Mouse (Mus musculus) liver, embryonic 15.5 days (tissue): ENCODE measurements around the gene Hspa5. TPM values are rescaled to one million over a fixed set of nuclear protein-coding genes. Genes with fewer than 3 reads are reported as not detected.
A peak's percentile ranks its signal among the peaks of the same experiment; 100 is the strongest.

Source experiments
- ATAC-seq: fragments of 200-750 bp; cut with Nextera tagmentation; 2 replicates; pipeline ENCODE4 v1.8.0; 2017; ENCODE audit warnings: moderate number of reproducible peaks, mild to moderate bottlenecking, moderate library complexity; ENCODE audit not compliant: insufficient read depth
- H3K27ac ChIP-seq: fragments of 300-500 bp; sonication (generic); replicated peaks from 2 replicates; pipeline ENCODE4 v1.5.1; 2015; ENCODE audit warnings: mild to moderate bottlenecking, inconsistent platforms
- H3K27me3 ChIP-seq: fragments of 300-500 bp; sonication (generic); 2 replicates; pipeline ENCODE4 v1.6.1; 2015; ENCODE audit warnings: mild to moderate bottlenecking, inconsistent platforms
- H3K36me3 ChIP-seq: fragments of 300-500 bp; sonication (generic); replicated peaks from 2 replicates; pipeline ENCODE4 v1.6.1; 2015; ENCODE audit warnings: moderate library complexity, mild to moderate bottlenecking, inconsistent platforms
- H3K4me1 ChIP-seq: fragments of 300-500 bp; sonication (generic); replicated peaks from 2 replicates; pipeline ENCODE4 v1.6.1; 2015; ENCODE audit warnings: inconsistent platforms
- H3K4me2 ChIP-seq: fragments of 300-500 bp; sonication (generic); 2 replicates; pipeline ENCODE4 v1.6.1; 2015; ENCODE audit warnings: moderate library complexity, mild to moderate bottlenecking, inconsistent platforms
- H3K4me3 ChIP-seq: fragments of 300-500 bp; sonication (generic); replicated peaks from 2 replicates; pipeline ENCODE4 v1.5.1; 2015; ENCODE audit warnings: mild to moderate bottlenecking, inconsistent platforms
- H3K9ac ChIP-seq: fragments of 300-500 bp; sonication (generic); 2 replicates; pipeline ENCODE4 v1.6.1; 2015; ENCODE audit warnings: moderate library complexity, mild to moderate bottlenecking, inconsistent platforms
- H3K9me3 ChIP-seq: fragments of 300-500 bp; sonication (generic); replicated peaks from 2 replicates; pipeline ENCODE4 v1.6.1; 2016; ENCODE audit warnings: inconsistent platforms
- WGBS: fragments of 180-500 bp; shearing (Covaris S2); methylation state at CpG from one replicate; pipeline ENCODE4 v1.1.7; 2015; ENCODE audit warnings: mixed read lengths; ENCODE audit not compliant: insufficient replicate concordance; 5-methylcytosine and 5-hydroxymethylcytosine counted together
- polyA plus RNA-seq: library from polyadenylated mRNA; unstranded; fragments of >200 nt; fragmentation: Nextera tagmentation; extraction: Ambion mirVana; gene quantifications from 2 replicates; pipeline ENCODE4 v1.2.1, GENCODE M21; 2015

Gene Hspa5
- polyA plus RNA-seq, result 509 TPM in 2 replicates

DNA sequence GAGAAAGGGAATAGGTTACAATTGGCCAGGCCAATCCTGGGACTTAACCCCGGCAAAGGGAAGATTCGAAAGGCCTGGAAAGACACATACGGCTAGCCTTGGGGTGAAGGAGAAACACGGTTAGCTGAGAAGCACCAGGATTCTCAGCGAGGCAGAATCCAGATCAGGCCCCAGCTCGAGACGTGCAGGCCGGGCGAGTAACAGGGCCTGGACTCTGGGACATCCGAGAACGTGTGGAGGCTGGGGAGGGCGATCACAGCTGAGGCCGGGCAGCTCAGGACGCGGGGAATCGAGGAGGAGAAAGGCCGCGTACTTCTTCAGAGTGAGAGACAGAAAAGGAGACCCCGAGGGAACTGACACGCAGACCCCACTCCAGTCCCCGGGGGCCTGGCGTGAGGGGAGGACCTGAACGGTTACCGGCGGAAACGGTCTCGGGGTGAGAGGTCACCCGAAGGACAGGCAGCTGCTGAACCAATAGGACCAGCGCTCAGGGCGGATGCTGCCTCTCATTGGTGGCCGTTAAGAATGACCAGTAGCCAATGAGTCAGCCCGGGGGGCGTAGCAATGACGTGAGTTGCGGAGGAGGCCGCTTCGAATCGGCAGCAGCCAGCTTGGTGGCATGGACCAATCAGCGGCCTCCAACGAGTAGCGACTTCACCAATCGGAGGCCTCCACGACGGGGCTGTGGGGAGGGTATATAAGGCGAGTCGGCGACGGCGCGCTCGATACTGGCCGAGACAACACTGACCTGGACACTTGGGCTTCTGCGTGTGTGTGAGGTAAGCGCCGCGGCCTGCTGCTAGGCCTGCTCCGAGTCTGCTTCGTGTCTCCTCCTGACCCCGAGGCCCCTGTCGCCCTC is at the start of gene Hspa5:
Hspa5 (plus strand) TSS at position 603 of the 859 bp plus-strand sequence.
- ATAC-seq, result peak; percentile 97
- Histone ChIP-seq H3K36me3 (peaks cover 40% of the 10 kb centered on the region), H3K27ac (peak within 1 kb of the TSS; percentile 94), H3K4me2 (peak within 1 kb of the TSS; percentile 77), H3K27me3 (no peaks in the 10 kb centered on the region), H3K9me3 (no peaks in the 10 kb centered on the region), H3K9ac (peak within 1 kb of the TSS; percentile 93), H3K4me1 (peaks cover 45% of the 10 kb centered on the region), H3K4me3 (peak within 1 kb of the TSS; percentile 90)
- WGBS, result under 1% methylated on average over 60 of the region's 60 CpGs

DNA sequence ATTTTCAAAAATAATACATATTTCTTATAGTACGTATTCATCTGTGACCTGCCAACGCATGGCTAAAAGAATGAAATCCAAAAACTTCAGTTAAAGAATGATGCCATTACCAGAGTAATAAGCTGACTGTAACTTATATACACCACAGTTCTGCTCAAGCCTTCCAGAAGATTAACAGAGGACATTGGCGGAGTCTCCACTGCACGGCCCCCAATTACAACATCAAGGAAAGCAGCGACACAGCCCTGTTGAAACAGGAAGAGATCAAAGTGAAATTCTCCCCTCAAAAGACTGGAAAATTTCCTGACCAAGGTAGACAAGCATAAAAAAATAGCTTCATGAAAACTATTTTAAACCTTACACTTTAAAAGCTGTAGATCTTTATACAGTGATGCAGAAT is 46.5 kb upstream of the Hspa5 start:
- H3K4me3 ChIP-seq, result no peak overlapping the region
- no peak for ATAC-seq
- 87% methylated on average over 5 of the region's 5 CpGs for WGBS

DNA sequence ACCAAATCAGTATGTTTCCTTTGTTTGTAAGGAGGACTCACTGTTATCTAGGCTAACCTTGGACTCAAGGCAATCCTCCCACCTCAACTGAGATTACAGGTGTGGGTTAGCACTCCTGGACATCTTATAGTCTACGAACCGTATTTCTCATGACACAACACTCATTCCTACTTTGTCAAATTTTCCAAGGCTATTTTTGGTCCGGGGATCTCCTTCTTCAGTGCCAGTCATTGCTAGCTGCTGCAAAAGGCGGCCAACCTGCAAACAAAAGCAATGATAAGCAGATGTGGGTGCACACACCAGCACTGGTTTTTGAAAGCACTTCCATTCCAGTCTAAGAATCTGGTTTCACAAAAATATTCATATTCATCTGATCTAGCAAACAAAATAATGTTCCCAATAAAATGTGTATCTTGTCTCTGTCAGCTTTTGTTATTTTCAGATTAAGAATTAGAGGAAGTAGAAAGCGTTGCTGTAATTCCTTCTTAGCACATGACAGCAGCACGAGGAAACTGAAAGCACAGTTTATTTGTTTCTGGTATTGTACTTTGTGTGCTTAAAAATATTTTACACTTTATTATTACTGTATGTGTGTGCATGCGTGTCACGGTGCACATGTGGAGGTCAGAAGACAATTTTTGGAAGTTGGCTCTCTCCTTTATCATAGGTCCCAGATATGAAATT is 44.6 kb upstream of the Hspa5 start:
- no peak overlapping the region for H3K4me3 ChIP-seq

More for the DNA sequence above, 46.5 kb upstream of the Hspa5 start:
- Histone ChIP-seq H3K4me2 (no peak overlapping the region), H3K27me3 (no peaks in the 10 kb centered on the region), H3K9me3 (no peaks in the 10 kb centered on the region), H3K9ac (no peak overlapping the region), H3K36me3 (peaks cover 92% of the 10 kb centered on the region), H3K4me1 (peaks cover 2% of the 10 kb centered on the region), H3K27ac (no peak overlapping the region)

DNA sequence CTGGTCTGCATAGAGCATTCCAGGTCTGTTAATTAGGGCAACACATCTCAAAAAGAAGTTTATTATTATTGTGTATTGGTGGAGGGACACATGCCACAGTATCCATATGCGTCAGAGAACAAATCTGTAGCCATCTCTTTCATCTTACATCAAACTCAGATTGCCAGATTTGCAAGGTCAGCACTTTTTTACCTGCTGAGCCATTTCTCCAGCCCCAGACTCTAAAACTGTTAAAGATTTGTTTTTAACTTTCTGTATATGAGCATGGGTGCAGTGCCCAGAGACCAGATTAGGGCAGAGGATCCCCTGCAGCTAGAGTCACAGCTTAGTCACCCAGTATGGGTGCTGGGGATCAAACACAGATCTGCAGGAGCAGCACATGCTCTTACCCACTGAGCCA is 35.1 kb upstream of the Hspa5 start:
- ATAC-seq, result no peak
- peaks cover 30% of the 10 kb centered on the region for H3K36me3 ChIP-seq
- no peaks in the 10 kb centered on the region for H3K27me3 ChIP-seq
- no peaks in the 10 kb centered on the region for H3K9me3 ChIP-seq
- no peak overlapping the region for H3K27ac ChIP-seq
- H3K4me1 ChIP-seq, result peaks cover 68% of the 10 kb centered on the region
- H3K9ac ChIP-seq, result no peak overlapping the region
- WGBS, result 87% methylated on average over 1 of the region's 1 CpGs
- no peak overlapping the region for H3K4me2 ChIP-seq
- H3K4me3 ChIP-seq, result no peak overlapping the region

More for the DNA sequence above, 44.6 kb upstream of the Hspa5 start:
- Histone ChIP-seq H3K4me1 (peaks cover 2% of the 10 kb centered on the region), H3K36me3 (peaks cover 76% of the 10 kb centered on the region), H3K9ac (no peak overlapping the region), H3K4me2 (no peak overlapping the region), H3K9me3 (no peaks in the 10 kb centered on the region), H3K27ac (0 out of 2 replicates have a peak overlapping the region, but pooled peaks have one; percentile 9), H3K27me3 (no peaks in the 10 kb centered on the region)
- ATAC-seq, result no peak
- 85% methylated on average over 8 of the region's 8 CpGs for WGBS

DNA sequence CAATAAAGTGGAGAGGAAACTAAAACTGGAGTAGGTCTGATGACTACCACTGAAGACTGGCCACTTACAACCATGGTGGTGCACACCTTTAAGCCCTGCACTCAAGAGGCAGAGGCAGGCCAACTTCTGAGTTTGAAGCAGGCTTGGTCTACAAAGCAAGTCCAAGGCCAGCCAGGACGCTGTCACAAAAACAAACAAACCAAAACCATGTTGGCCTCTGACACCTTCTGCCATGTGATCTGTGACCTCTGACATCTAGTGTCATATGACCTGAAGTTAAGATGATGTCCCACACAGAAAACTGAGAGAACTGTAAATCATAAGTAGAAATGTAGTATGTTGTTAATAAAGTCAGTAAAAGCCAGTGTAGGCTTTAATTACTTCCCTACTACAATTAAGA is 33.9 kb upstream of the Hspa5 start:
- H3K27me3 ChIP-seq, result no peaks in the 10 kb centered on the region
- H3K36me3 ChIP-seq, result peaks cover 33% of the 10 kb centered on the region
- H3K4me2 ChIP-seq, result no peak overlapping the region
- ATAC-seq, result no peak
- H3K9ac ChIP-seq, result no peak overlapping the region; the same call in 1 of the 2 replicates
- peaks cover 74% of the 10 kb centered on the region for H3K4me1 ChIP-seq
- H3K27ac ChIP-seq, result peak overlapping the region; percentile 67
- no peaks in the 10 kb centered on the region for H3K9me3 ChIP-seq
- WGBS, result 81% methylated on average over 1 of the region's 1 CpGs
- no peak overlapping the region for H3K4me3 ChIP-seq

DNA sequence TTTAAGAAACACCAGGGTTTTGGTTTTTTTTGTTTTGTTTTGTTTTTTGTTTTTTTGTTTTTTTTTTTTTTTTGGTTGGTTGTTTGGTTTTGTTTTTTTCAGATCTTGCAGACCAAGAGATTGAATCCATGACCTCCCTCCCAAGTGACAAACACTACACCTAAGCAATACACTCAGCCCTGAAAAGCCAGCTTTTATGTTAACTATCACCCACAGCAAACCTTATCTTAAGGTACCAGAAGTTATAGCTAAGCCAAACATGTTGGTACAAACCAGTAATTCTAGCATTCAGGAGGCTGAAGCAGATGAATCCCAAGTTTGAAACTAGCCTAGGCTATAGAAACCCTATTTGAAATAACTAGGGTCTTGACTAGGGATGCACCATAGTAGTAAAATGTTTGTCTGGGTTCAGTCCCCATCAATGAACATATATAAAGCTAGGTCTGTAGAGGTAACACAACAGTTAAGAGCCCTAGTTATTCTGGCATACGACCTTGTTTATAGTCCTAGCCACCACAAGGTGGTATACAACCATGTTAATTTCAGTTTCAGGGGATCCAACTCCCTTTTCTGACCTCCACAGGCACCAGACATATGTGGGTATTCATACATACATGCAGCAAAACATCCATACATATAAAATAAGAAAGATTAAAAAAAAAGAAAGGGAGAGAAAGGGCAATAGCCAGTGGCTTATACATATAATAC is 31.9 kb upstream of the Hspa5 start:
- 22% methylated on average over 1 of the region's 1 CpGs for WGBS
- peak overlapping the region; percentile 51 for H3K4me2 ChIP-seq
- ATAC-seq, result peak; percentile 94
- H3K27ac ChIP-seq, result peak overlapping the region; percentile 91
- peak overlapping the region; percentile 29; the same call in 1 of the 2 replicates for H3K9ac ChIP-seq
- no peaks in the 10 kb centered on the region for H3K9me3 ChIP-seq
- H3K4me1 ChIP-seq, result peaks cover 78% of the 10 kb centered on the region
- H3K4me3 ChIP-seq, result peak overlapping the region; percentile 0; the same call in 1 of the 2 replicates
- peaks cover 36% of the 10 kb centered on the region for H3K36me3 ChIP-seq
- no peaks in the 10 kb centered on the region for H3K27me3 ChIP-seq

DNA sequence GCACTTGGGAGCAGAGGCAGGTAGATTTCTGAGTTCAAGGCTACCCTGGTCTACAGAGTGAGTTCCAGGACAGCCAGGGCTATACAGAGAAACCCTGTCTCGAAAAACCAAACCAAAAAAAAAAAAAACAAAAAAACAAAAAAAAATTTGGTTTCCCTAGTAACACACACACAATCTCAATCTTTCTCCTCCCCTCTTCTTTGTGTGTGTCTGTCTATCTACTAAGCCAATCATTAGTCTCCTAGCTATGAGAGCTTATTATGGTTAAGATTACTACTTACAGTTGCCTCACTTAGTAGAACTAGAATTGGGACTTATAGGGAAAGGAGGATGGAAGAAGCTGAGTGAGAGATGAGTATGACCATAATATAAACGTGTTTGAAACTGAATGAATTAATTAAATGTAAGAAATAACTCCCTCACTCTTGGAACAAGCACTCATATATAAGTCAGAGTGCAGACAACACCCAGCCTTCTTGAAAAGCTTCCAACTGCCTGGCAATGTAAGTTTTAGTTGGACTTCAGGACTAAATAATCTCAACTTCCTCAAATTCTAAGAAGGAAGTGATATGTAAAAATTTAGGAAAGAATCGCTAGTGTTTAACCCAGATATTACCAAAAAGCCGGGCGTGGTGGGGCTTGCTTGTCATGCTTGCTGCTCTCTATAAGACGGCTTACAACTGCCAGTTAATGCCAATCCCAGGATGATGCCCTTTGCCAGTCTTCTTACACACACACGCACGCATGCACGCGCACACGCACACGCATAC is 30.2 kb upstream of the Hspa5 start:
- Histone ChIP-seq H3K4me3 (no peak overlapping the region), H3K36me3 (peaks cover 46% of the 10 kb centered on the region), H3K4me1 (peaks cover 77% of the 10 kb centered on the region), H3K27ac (peak overlapping the region; percentile 91), H3K9ac (peak overlapping the region; percentile 19; the same call in 1 of the 2 replicates), H3K9me3 (no peaks in the 10 kb centered on the region), H3K4me2 (peak overlapping the region; percentile 49), H3K27me3 (no peaks in the 10 kb centered on the region)
- ATAC-seq, result no peak
- WGBS, result 49% methylated on average over 12 of the region's 12 CpGs

DNA sequence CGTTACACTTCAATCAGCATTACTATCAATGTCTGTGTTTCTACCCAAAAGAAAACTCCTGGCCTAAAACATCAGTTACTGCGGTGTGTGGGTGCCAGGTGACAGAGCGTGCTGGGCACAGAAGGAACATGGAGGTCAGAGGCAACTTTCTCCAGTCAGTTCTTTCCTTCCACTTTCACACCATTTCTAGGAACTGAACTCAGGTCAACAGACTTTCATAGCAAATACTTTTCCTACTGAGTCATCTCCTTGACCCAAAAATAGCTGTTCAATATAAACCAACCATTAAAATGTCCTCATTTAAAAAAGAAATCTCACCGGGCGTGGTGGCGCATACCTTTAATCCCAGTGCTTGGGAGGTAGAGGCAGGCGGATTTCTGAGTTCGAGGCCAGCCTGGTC is 29.1 kb upstream of the Hspa5 start:
- Histone ChIP-seq H3K4me1 (peaks cover 73% of the 10 kb centered on the region), H3K9me3 (no peaks in the 10 kb centered on the region), H3K9ac (no peak overlapping the region), H3K36me3 (peaks cover 52% of the 10 kb centered on the region), H3K4me2 (peak overlapping the region; percentile 49; the same call in 1 of the 2 replicates), H3K4me3 (no peak overlapping the region), H3K27me3 (no peaks in the 10 kb centered on the region), H3K27ac (peak overlapping the region; percentile 91)
- 78% methylated on average over 8 of the region's 8 CpGs for WGBS
- ATAC-seq, result no peak

DNA sequence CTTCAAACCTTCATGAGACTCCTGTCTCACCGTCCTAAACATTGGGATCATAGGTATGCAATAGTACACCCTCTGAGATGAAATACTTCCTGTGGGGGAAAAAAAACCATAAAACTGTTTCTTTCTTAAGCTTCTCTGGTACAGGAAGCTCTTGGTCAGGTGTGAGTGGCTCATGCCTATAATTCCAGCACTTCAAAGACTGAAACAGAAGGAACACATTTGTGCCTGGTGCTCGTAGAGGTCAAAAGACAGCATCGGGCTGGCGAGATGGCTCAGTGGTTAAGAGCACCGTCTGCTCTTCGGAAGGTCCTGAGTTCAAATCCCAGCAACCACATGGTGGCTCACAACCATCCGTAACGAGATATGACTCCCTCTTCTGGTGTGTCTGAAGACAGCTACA is 27.3 kb upstream of the Hspa5 start:
- no peak for ATAC-seq
- H3K4me3 ChIP-seq, result no peak overlapping the region
- H3K27ac ChIP-seq, result no peak overlapping the region
- WGBS, result 91% methylated on average over 8 of the region's 8 CpGs
- H3K36me3 ChIP-seq, result peaks cover 43% of the 10 kb centered on the region
- H3K4me2 ChIP-seq, result no peak overlapping the region
- no peaks in the 10 kb centered on the region for H3K9me3 ChIP-seq
- H3K4me1 ChIP-seq, result peaks cover 70% of the 10 kb centered on the region
- no peaks in the 10 kb centered on the region for H3K27me3 ChIP-seq
- no peak overlapping the region for H3K9ac ChIP-seq

DNA sequence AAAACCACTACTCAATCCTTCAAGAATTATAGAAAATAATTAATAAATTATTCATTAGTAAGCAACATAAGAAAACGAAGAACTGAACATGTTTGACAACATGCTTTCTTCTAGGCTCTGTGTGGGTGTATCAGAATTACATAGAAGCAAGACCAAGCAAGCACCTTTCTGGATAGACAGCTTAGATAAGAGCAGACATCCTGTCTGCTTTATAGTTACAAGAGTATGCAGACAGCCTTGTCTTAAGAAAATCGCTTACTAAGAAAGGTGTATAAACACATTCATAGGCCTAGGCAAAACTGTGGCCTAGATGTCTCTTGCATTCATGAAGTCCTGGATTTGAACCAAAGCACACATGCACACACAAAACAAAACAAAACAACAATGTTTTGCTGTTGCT is 26.1 kb upstream of the Hspa5 start:
- H3K9ac ChIP-seq, result no peak overlapping the region
- WGBS, result 73% methylated on average over 2 of the region's 2 CpGs
- no peaks in the 10 kb centered on the region for H3K27me3 ChIP-seq
- peaks cover 70% of the 10 kb centered on the region for H3K4me1 ChIP-seq
- no peak overlapping the region for H3K4me2 ChIP-seq
- peaks cover 43% of the 10 kb centered on the region for H3K36me3 ChIP-seq
- H3K4me3 ChIP-seq, result no peak overlapping the region
- no peaks in the 10 kb centered on the region for H3K9me3 ChIP-seq
- ATAC-seq, result no peak
- H3K27ac ChIP-seq, result peak overlapping the region; percentile 42; the same call in 1 of the 2 replicates
